Mouse (Mus musculus) cortical plate, adult 2 months (tissue): ENCODE results near the gene Primpol. TPM values are rescaled to one million over a fixed set of nuclear protein-coding genes. Genes with fewer than 3 reads are reported as not detected.

Experiments
- H3K27ac ChIP-seq: fragments of 200-500 bp; 2 replicates; pipeline ENCODE4 v1.5.1; 2012; ENCODE audit warnings: low read length, control low read depth, inconsistent platforms; ENCODE audit not compliant: insufficient read depth
- H3K4me1 ChIP-seq: fragments of 200-500 bp; 2 replicates; pipeline ENCODE4 v1.6.1; 2011; ENCODE audit warnings: low read length; ENCODE audit not compliant: control insufficient read depth, insufficient read depth
- H3K4me3 ChIP-seq: fragments of 200-500 bp; 2 replicates; pipeline ENCODE4 v1.5.1; 2011; ENCODE audit warnings: mild to moderate bottlenecking, low read length, control low read depth; ENCODE audit not compliant: insufficient read depth
- CTCF ChIP-seq: fragments of 200-500 bp; IDR thresholded peaks from 2 replicates; pipeline ENCODE4 v1.5.1; 2011; ENCODE audit warnings: mild to moderate bottlenecking, control low read depth, low read length; ENCODE audit not compliant: insufficient read depth; ENCODE audit errors: extremely low read depth
- POLR2A ChIP-seq: fragments of 200-500 bp; IDR thresholded peaks from 2 replicates; pipeline ENCODE4 v1.6.1; 2011; ENCODE audit warnings: mild to moderate bottlenecking, low read length, control low read depth; ENCODE audit not compliant: insufficient read depth; ENCODE audit errors: extremely low read depth
- polyA plus RNA-seq: library from polyadenylated mRNA; depleted of rRNA; stranded (reverse); fragments of >200 nt; gene quantifications from 2 replicates; pipeline ENCODE4 v1.2.3, GENCODE M21; 2012

Gene Primpol
- polyA plus RNA-seq, 1 experiment, result 1.9 TPM

- H3K4me1 ChIP-seq, result peaks cover 2% of the 10 kb centered on the region
- no peak for TF ChIP-seq POLR2A
These were observed 5.5 kb downstream of the Primpol start for GRCm38 (mm10) chr8:46611557-46611956.

GRCm38 (mm10) chr8:46606930-46607329 is 10.1 kb downstream of the Primpol start:
- H3K4me1 ChIP-seq, result no peaks in the 10 kb centered on the region
- H3K4me3 ChIP-seq, result no peak overlapping the region
- TF ChIP-seq POLR2A, result no peak
- no peak overlapping the region for H3K27ac ChIP-seq

More at GRCm38 (mm10) chr8:46611557-46611956, 5.5 kb downstream of the Primpol start:
- no peak overlapping the region for H3K27ac ChIP-seq
- no peak overlapping the region for H3K4me3 ChIP-seq

GRCm38 (mm10) chr8:46603587-46603986 is 13.4 kb downstream of the Primpol start:
- H3K27ac ChIP-seq, result no peak overlapping the region
- TF ChIP-seq POLR2A, result no peak
- no peak for TF ChIP-seq CTCF
- no peak overlapping the region for H3K4me3 ChIP-seq
- H3K4me1 ChIP-seq, result no peaks in the 10 kb centered on the region

- Histone ChIP-seq H3K4me1 (no peaks in the 10 kb centered on the region), H3K4me3 (no peak overlapping the region), H3K27ac (no peak overlapping the region)
- TF ChIP-seq CTCF (no peak), POLR2A (no peak)
These were observed 15.9 kb downstream of the Primpol start for GRCm38 (mm10) chr8:46600959-46601707.

GRCm38 (mm10) chr8:46599314-46599904 is 17.6 kb downstream of the Primpol start:
- TF ChIP-seq POLR2A, result no peak
- no peak for TF ChIP-seq CTCF

GRCm38 (mm10) chr8:46598753-46599152 is 18.3 kb downstream of the Primpol start:
- TF ChIP-seq CTCF (no peak), POLR2A (no peak)
- Histone ChIP-seq H3K4me3 (no peak overlapping the region), H3K27ac (no peak overlapping the region), H3K4me1 (no peaks in the 10 kb centered on the region)

More at GRCm38 (mm10) chr8:46599314-46599904, 17.6 kb downstream of the Primpol start:
- Histone ChIP-seq H3K4me3 (no peak overlapping the region), H3K27ac (no peak overlapping the region), H3K4me1 (no peaks in the 10 kb centered on the region)

GRCm38 (mm10) chr8:46598114-46598513 is 18.9 kb downstream of the Primpol start:
- Histone ChIP-seq H3K27ac (no peak overlapping the region), H3K4me3 (no peak overlapping the region), H3K4me1 (no peaks in the 10 kb centered on the region)
- TF ChIP-seq CTCF (no peak), POLR2A (no peak)

GRCm38 (mm10) chr8:46597411-46597810 is 19.6 kb downstream of the Primpol start:
- Histone ChIP-seq H3K4me3 (no peak overlapping the region), H3K4me1 (no peaks in the 10 kb centered on the region), H3K27ac (no peak overlapping the region)
- no peak for TF ChIP-seq POLR2A
- no peak for TF ChIP-seq CTCF

- TF ChIP-seq CTCF (no peak), POLR2A (no peak)
- H3K4me1 ChIP-seq, result no peaks in the 10 kb centered on the region
- no peak overlapping the region for H3K27ac ChIP-seq
- H3K4me3 ChIP-seq, result no peak overlapping the region
These were observed 20.5 kb downstream of the Primpol start for GRCm38 (mm10) chr8:46596530-46596929.

GRCm38 (mm10) chr8:46595593-46595992 is 21.4 kb downstream of the Primpol start:
- H3K4me3 ChIP-seq, result no peak overlapping the region
- H3K4me1 ChIP-seq, result no peaks in the 10 kb centered on the region
- H3K27ac ChIP-seq, result no peak overlapping the region
- no peak for TF ChIP-seq CTCF
- TF ChIP-seq POLR2A, result no peak

GRCm38 (mm10) chr8:46593772-46594171 is 23.2 kb downstream of the Primpol start:
- H3K4me1 ChIP-seq, result no peaks in the 10 kb centered on the region
- H3K4me3 ChIP-seq, result no peak overlapping the region
- no peak overlapping the region for H3K27ac ChIP-seq
- no peak for TF ChIP-seq POLR2A
- TF ChIP-seq CTCF, result no peak
